Mouse (Mus musculus) spleen, postnatal 10 days (tissue): ENCODE data around the gene Gfer.

Experiments
- DNase-seq, 2 experiments: peaks; one replicate each; pipeline ENCODE4 v3.0.0; 2021 to 2022; ENCODE audit warnings: low spot score in 2 of 2

The Gfer gene

DNA sequence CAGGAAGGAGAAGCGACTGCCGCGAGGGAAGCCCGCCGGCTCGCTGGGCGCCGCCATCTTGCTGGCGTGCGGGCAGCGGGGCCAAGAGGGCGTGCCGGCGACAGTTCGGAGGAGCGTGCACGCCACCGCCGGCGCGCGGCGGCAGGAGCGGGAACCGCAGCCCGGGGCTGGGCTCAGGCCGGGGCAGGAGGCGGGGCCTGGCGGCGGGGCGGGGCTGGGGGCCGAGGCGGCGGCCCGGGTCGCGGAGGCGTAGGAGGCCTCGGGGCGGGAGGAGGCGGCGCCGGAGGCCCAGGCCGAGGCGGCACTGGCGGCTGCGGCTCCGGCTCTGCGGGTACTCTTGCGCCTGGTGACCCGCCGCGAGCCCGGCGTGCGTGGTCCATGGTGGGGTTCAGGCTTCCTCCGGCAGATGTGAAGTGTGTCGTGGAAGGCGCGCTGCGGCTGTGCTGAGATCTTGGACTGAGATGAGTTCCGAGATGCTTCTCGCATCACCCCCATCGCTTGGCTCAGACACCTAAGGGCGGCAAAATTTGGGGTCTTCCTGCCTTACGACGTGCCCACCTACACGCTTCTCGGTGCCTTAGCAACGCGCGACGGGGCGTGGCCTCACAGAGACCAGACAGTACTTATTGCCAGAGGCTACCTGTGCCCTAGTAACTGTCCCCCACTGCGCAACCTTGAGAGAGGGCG is at the start of gene Gfer, which contains the start of gene Noxo1:
Gene Gfer (minus strand): TSS at position 146 of the 687 bp plus-strand sequence.
Gene Noxo1 (plus strand): TSS at position 224 of the 687 bp plus-strand sequence.
- DNase-seq = peak; percentile 82 to 90

DNA sequence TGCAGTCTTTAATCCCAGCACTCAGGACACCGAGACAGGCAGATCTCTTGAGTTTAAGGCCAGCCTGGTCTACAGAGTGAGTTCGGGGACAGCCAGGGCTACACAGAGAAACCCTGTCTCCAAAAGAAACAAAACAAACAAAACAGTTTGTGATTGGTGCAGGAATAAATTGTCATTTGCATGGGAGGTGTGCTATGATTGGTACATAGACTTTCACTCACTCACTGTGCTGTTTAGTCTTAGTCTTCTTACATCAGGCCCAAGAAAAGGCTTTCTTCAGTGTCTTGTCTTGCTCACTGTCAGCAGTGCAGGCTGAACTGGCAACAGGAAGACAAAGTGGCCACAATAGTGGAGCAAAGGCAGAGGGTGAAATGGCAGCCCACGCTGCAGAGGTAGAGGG is 48.4 kb upstream of the Gfer start:
- DNase-seq = no peak

DNA sequence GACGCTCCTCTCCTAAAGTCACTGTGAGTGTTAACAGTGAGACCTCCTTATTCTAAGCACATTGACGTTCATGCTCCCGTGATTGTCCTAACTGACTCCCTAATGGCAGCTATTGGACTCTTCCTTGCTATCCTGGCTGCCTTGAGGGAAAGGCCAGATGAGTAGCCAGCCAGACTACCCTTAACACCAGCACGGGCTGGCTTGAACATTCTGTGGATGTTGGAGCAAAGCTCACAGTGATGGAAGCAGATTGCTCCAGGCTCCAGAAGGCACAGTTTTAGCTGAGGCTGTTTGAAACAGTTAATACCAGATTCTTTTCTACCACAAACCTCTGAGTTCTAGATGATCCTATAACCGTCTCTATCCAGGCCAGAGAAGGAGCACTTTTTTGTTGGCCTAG is 47.9 kb upstream of the Gfer start:
- no peak for DNase-seq

DNA sequence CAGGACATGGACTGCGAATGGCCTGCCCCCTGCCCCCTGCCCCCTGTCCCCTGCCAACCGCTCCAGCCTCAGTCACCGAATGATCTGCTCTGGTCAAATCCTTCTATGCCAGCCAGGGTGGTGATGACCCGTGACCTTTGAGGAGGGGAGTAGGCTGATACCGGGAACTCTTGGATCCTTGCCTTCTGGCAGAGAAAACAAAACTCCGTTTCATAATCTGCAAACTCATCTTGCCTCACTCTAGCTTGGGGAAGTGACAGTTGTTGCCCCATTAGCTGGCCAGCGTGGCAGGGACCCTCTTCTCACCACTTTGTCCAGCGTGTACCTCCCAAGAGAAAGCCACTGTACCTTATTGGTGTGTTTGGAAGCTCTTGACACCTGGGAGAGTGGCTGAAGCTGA is 46.4 kb upstream of the Gfer start:
- no peak for DNase-seq

- DNase-seq = no peak
Measured at GRCm38 (mm10) chr17:24739926-24740325, 44.0 kb upstream of the Gfer start.

DNA sequence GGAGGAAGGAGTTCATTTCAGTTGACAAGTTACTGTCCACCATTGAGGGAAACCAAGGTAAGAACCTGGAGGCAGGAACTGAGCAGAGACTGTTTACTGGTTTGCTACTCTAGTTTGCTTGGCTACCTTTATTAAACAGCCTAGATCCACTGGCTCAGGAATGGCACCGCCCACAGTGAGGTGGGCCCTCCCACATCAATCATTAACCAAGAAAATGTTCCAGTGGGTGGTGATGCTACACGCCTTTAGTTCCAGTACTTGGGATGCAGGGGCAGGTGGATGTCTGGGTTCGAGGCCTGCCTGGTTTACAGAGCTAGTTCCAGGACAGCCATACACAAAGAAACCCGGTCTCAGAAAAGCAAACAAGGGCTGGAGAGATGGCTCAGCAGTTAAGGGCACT is 42.3 kb upstream of the Gfer start:
- no peak for DNase-seq

DNA sequence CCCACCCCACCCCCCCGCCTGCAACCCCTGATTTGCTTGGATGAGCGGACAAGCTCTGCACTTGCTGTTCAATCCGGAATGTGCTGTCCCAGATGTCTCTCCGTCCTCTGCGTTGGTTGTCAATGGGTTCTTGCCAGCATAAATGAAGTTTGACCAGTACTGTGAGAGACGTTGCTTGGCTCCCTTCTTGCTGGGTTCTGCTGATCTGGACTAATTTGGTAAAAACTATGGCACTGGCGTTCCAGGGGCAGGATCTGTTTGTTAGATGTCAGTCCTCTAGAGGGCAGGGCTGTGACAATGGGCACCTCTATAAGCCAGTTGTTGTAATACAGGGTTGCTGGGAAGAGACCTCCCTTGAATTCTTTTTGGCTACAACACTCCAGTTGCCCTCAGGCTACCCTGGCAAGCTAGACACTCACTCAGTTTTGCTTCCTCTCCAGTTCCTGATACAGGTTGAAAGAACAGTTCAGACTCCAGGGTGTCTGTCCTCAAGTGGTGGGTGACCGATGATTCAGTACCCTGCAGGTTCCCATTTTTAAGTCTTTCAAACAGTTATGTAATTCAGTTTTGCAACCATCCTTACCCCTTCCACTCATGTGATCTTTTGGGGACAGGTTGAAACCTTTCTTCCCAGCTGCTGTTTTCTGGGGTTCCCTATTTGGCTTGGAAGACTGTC is 41.3 kb upstream of the Gfer start:
- no peak for DNase-seq

- peak; percentile 93 to 98 for DNase-seq
Measured at GRCm38 (mm10) chr17:24736330-24737051, 40.5 kb upstream of the Gfer start, which contains the start of gene Msrb1. Gene Msrb1, plus strand, starts transcription at chr17:24736642.

DNA sequence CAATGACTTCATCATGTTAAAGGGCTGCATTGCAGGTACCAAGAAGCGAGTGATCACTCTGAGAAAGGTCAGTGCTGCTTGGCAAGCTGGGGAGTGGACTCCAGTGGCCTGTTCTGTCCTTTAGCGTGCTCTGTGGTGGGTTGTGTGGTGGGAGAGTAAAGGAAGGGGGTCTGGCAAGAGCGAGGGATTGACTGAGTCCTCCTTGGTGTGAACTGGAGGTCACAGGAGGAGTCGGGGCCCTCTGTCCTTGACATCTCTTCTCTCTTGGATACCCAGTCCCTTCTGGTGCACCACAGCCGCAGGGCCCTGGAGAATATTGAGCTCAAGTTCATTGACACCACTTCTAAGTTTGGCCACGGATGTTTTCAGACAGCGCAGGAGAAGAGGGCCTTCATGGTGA is 39.5 kb upstream of the Gfer start:
- DNase-seq = no peak

DNA sequence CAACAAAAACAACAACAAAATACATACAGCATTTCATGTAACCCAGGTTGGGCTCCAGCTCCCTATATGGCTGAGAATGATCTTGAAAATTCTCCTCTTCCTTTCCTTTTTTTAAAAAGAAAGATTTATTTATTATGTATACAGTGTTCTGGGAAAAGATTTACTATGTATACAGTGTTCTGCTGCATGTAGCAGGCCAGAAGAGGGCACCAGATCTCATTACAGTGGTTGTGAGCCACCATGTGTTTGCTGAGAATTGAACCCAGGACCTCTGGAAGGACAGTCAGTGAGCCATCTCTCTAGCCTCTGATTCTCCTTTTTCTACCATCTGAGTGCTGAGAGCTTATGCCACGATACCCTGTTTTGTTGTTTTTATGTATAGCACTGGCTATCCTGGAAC is 38.6 kb upstream of the Gfer start:
- DNase-seq = no peak

- DNase-seq = no peak
Measured at GRCm38 (mm10) chr17:24733434-24734050, 37.6 kb upstream of the Gfer start.

- DNase-seq = no peak
Measured at GRCm38 (mm10) chr17:24732233-24732935, 36.4 kb upstream of the Gfer start.

GRCm38 (mm10) chr17:24730787-24731186 is 34.8 kb upstream of the Gfer start:
- DNase-seq = no peak

GRCm38 (mm10) chr17:24729067-24729466 is 33.1 kb upstream of the Gfer start:
- DNase-seq = no peak

DNA sequence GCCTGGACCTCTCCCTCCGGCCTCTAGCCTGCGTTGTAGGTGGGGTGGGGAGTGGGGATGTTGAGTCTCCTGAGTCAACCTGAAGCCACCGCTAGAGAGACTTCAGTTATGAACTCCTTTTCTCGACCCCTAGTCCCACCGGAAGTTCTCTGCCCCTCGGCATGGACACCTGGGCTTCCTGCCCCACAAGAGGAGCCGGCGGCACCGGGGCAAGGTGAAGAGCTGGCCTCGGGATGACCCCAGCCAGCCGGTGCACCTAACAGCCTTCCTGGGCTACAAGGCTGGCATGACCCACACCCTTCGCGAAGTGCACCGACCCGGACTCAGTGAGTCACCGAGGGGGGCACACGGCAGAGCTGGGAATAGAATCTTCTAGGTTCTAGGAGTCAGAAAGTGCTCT is 32.2 kb upstream of the Gfer start:
- DNase-seq = no peak

DNA sequence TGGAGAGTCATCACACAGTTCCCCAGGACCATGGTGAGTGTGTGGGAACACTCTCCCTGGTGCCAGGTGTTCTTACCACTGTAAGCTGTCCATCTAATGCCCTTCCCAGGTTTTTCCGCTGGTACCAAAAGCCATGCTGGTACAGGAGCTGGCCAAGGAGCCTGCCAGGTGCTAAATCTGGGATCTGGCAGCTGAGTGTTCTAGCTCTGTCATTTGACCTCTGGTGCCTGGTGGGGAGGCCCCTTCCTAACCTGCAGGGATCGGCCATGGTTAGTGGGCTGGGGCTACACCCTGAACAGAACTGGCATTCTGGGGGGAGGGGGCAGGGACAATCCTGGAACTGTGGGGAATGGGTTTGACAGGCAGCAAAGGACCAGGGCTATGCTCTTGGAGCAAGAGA is 31.7 kb upstream of the Gfer start, which contains the start of gene Rpl3l:
Gene Rpl3l (plus strand): TSS at position 203 of the 400 bp plus-strand sequence.
- no peak for DNase-seq

DNA sequence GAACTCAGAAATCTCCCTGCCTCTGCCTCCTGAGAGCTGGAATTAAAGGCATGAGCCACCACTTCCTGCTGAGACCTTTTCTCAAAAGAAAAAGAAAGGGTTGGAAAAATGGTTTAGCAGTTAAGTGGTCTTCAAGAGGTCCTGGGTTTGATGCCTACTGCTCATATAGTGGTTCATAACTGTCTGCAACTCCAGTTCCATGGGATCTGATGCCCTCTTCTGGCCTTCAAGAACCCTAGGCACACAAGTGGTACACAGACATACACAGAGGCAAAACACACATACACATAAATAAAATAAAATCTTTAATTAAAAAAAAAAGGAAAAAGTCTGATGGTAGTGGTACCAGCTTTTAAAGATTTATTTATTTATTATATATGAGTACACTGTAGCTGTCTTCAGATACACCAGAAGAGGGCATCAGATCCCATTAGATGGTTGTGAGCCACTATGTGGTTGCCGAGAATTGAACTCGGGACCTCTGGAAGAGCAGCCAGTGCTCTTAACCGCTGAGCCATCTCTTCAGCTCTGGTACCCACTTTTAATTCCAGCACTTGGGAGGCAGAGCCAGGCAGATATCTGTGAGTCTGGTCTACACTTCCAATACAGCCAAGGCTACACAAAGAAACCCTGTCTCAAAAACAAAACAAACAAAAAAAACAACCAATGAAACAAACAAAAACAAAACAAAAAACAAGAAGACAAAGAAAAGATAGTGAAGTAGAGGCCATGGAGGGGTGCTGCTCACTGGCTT is 29.9 kb upstream of the Gfer start:
- DNase-seq = no peak

DNA sequence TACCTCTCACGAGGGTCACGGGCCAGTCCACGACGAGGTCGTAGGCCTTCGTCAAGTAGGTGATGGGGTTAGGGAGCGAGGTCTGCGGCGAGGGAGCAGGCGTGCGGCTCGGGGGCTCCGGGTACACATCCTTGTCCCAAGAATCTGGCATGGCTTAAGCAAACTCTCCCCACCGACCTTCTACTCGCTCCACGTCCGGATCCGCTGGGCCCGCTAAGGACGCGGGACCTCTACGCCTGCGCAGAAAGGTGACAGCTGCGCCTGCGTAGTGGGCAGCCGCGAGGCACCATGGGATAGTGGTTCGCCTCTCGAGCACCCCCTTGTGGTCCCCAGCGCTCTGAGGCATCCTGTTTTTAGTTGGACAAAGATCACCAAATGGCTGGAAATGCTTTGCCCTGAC is 28.2 kb upstream of the Gfer start, which contains the start of gene Ndufb10:
Gene Ndufb10 (minus strand): TSS at position 295 of the 400 bp plus-strand sequence.
- DNase-seq = peak; percentile 97 to 99

DNA sequence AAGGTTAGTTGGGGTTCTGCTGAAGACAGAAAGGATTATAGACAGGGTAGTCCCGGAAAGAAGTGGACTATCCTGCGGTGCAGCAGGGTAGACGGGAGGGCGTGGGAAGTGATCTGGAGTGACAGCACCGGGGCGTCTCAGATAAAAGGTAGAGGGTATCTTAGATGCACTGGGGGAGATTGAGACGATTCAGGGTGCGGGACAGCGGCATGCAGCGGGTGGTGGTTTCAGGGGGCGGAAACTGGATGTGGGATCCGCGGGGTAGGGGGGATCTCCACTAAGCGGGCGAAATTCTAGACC is 27.9 kb upstream of the Gfer start:
- DNase-seq = peak in 1 of 2 experiments; percentile 61

DNA sequence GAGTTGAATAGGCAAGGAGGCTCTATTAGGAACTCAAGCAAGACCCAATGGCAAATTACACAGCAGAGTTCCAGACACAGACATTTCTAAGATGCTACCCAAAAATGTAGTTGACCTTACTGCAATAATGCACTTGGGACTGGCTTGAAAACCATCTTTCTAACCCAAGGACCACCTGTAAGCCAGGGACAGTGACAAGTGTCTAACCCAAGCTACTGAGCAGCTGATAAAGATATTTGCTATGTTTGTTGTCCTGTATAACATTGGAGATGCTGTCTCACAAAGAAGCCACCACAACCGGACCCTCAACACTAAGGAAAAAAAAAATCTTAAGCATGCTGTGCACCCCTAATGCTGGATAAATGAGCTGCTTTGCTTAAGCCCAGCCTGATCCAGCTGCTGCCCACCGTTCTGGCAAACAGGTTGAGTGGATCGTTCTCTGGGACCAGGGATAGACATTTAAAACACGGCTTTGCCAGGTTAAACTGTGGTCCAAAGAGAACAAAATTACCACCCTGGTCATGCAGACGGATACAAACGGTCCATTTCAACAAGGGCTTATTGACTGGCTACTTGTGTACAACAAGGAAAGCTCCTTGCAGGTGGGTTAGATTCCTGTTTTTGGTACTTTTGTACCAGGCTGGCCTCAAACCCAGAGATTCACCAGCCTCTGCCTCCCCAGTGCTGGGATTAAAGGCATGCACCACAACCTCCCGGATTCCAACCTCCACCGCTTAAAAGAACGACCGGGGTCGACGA is 27.3 kb upstream of the Gfer start:
- DNase-seq = no peak
